Mouse (Mus musculus) 3134 (cell line): ENCODE results near the gene Tob1.

Source experiments
- DNase-seq: peaks from one replicate; pipeline ENCODE4 v3.0.0-alpha.2; 2011; ENCODE audit warnings: low spot score; ENCODE audit not compliant: insufficient read length; ENCODE audit errors: extremely low read depth

Gene Tob1

GRCm38 (mm10) chr11:94196311-94196710 is 14.9 kb upstream of the Tob1 start:
- DNase-seq = no peak

GRCm38 (mm10) chr11:94198405-94199146 is 12.7 kb upstream of the Tob1 start:
- DNase-seq = no peak

- no peak for DNase-seq
Observed at GRCm38 (mm10) chr11:94199771-94200170, 11.5 kb upstream of the Tob1 start.

- DNase-seq = no peak
Observed at GRCm38 (mm10) chr11:94200422-94200821, 10.8 kb upstream of the Tob1 start.

- no peak for DNase-seq
Observed at GRCm38 (mm10) chr11:94202106-94202505, 9.1 kb upstream of the Tob1 start.

- no peak for DNase-seq
Observed at GRCm38 (mm10) chr11:94203066-94203465, 8.2 kb upstream of the Tob1 start.

GRCm38 (mm10) chr11:94206398-94207114 is 4.7 kb upstream of the Tob1 start:
- no peak for DNase-seq

- DNase-seq = no peak
Observed at GRCm38 (mm10) chr11:94208811-94209675, 2.2 kb upstream of the Tob1 start.

GRCm38 (mm10) chr11:94209695-94210131 is 1.5 kb upstream of the Tob1 start:
- no peak for DNase-seq

GRCm38 (mm10) chr11:94210191-94211086 is 815 bp upstream of the Tob1 start:
- DNase-seq = peak; percentile 89

- DNase-seq = no peak
Observed at GRCm38 (mm10) chr11:94211651-94212488, 616 bp downstream of the Tob1 start.

- DNase-seq = no peak
Observed at GRCm38 (mm10) chr11:94212489-94212836, 1.2 kb downstream of the Tob1 start.

- DNase-seq = no peak
Observed at GRCm38 (mm10) chr11:94212997-94213396, 1.7 kb downstream of the Tob1 start.

- DNase-seq = no peak
Observed at GRCm38 (mm10) chr11:94213735-94214594, 2.7 kb downstream of the Tob1 start.

- no peak for DNase-seq
Observed at GRCm38 (mm10) chr11:94215581-94215980, 4.3 kb downstream of the Tob1 start.

GRCm38 (mm10) chr11:94216247-94216646 is 5.0 kb downstream of the Tob1 start:
- no peak for DNase-seq

- no peak for DNase-seq
Observed at GRCm38 (mm10) chr11:94221257-94221656, 10.0 kb downstream of the Tob1 start.

GRCm38 (mm10) chr11:94223531-94223930 is 12.3 kb downstream of the Tob1 start:
- DNase-seq = no peak
